Mouse (Mus musculus) embryonic facial prominence, embryonic 12.5 days (tissue): ENCODE data around the gene Clk2. TPM values are rescaled to one million over a fixed set of nuclear protein-coding genes. Genes with fewer than 3 reads are reported as not detected.

Source experiments
- ATAC-seq: fragments of 200-750 bp; cut with Nextera tagmentation; 2 replicates; pipeline ENCODE4 v1.8.0; 2017; ENCODE audit not compliant: insufficient number of reproducible peaks, insufficient read depth, low FRiP score, low TSS enrichment
- H3K27ac ChIP-seq: fragments of 300-500 bp; sonication (generic); 2 replicates; pipeline ENCODE4 v1.5.1; 2016; ENCODE audit warnings: mild to moderate bottlenecking
- H3K27me3 ChIP-seq: fragments of 300-500 bp; sonication (generic); 2 replicates; pipeline ENCODE4 v1.6.1; 2016; ENCODE audit warnings: mild to moderate bottlenecking, moderate library complexity
- H3K36me3 ChIP-seq: fragments of 300-500 bp; sonication (generic); 2 replicates; pipeline ENCODE4 v1.6.1; 2016; ENCODE audit warnings: mild to moderate bottlenecking
- H3K4me1 ChIP-seq: fragments of 300-500 bp; sonication (generic); 2 replicates; pipeline ENCODE4 v1.6.1; 2016
- H3K4me2 ChIP-seq: fragments of 300-500 bp; sonication (generic); replicated peaks from 2 replicates; pipeline ENCODE4 v1.6.1; 2016; ENCODE audit warnings: mild to moderate bottlenecking, moderate library complexity
- H3K4me3 ChIP-seq: fragments of 300-500 bp; sonication (generic); 2 replicates; pipeline ENCODE4 v1.5.1; 2016; ENCODE audit warnings: mild to moderate bottlenecking
- H3K9ac ChIP-seq: fragments of 300-500 bp; sonication (generic); 2 replicates; pipeline ENCODE4 v1.6.1; 2016; ENCODE audit warnings: mild to moderate bottlenecking, moderate library complexity
- H3K9me3 ChIP-seq: fragments of 300-500 bp; sonication (generic); 2 replicates; pipeline ENCODE4 v1.6.1; 2016; ENCODE audit warnings: mild to moderate bottlenecking, moderate library complexity
- WGBS: fragments of 180-500 bp; shearing (Covaris S2); methylation state at CpG from one replicate; pipeline ENCODE4 v1.1.7; 2016; 5-methylcytosine and 5-hydroxymethylcytosine counted together
- polyA plus RNA-seq: library from polyadenylated mRNA; unstranded; fragments of >200 nt; fragmentation: Nextera tagmentation; extraction: Ambion mirVana; gene quantifications from 2 replicates; pipeline ENCODE4 v1.2.1, GENCODE M21; 2016

The Clk2 gene
- polyA plus RNA-seq, 1 experiment from 2014 or later: 52.6 TPM

- Histone ChIP-seq H3K27me3 (peaks cover 4% of the 10 kb centered on the region; the same call in 1 of the 2 replicates), H3K36me3 (peaks cover 38% of the 10 kb centered on the region), H3K9ac (no peak overlapping the region), H3K4me2 (no peak overlapping the region), H3K27ac (no peak overlapping the region), H3K9me3 (no peaks in the 10 kb centered on the region), H3K4me3 (no peak overlapping the region), H3K4me1 (peaks cover 33% of the 10 kb centered on the region)
- ATAC-seq: no peak
- WGBS: 94% methylated on average over 27 of the region's 27 CpGs
Measured at GRCm38 (mm10) chr3:89181749-89182500, 17.3 kb downstream of the Clk2 start.

- no peak overlapping the region for H3K9ac ChIP-seq
- peaks cover 4% of the 10 kb centered on the region; the same call in 1 of the 2 replicates for H3K27me3 ChIP-seq
- peak overlapping the region; percentile 94; the same call in 1 of the 2 replicates for H3K4me2 ChIP-seq
- H3K4me3 ChIP-seq: peak overlapping the region; percentile 63; the same call in 1 of the 2 replicates
- no peaks in the 10 kb centered on the region for H3K9me3 ChIP-seq
- WGBS: 52% methylated on average over 7 of the region's 7 CpGs
- H3K36me3 ChIP-seq: peaks cover 43% of the 10 kb centered on the region
- peaks cover 35% of the 10 kb centered on the region for H3K4me1 ChIP-seq
- no peak overlapping the region for H3K27ac ChIP-seq
- peak; percentile 8; the same call in 1 of the 2 replicates for ATAC-seq
Measured at GRCm38 (mm10) chr3:89182531-89183057, 18.0 kb downstream of the Clk2 start.

- peak within 1 kb of the TSS; percentile 94 for H3K4me2 ChIP-seq
- H3K36me3 ChIP-seq: peaks cover 46% of the 10 kb centered on the region
- WGBS: 5% methylated on average over 39 of the region's 39 CpGs
- peak within 1 kb of the TSS; percentile 83 for H3K27ac ChIP-seq
- H3K4me3 ChIP-seq: peak within 1 kb of the TSS; percentile 63
- H3K27me3 ChIP-seq: peaks cover 4% of the 10 kb centered on the region; the same call in 1 of the 2 replicates
- H3K4me1 ChIP-seq: peaks cover 33% of the 10 kb centered on the region
- H3K9ac ChIP-seq: peak within 1 kb of the TSS; percentile 86
- ATAC-seq: peak; percentile 87
- H3K9me3 ChIP-seq: no peaks in the 10 kb centered on the region
Measured at GRCm38 (mm10) chr3:89183058-89183958, 18.7 kb downstream of the Clk2 start, which contains the start of gene Fam189b. Gene Fam189b, plus strand, starts transcription at chr3:89183143.

- Histone ChIP-seq H3K27me3 (peaks cover 4% of the 10 kb centered on the region; the same call in 1 of the 2 replicates), H3K4me1 (peaks cover 26% of the 10 kb centered on the region), H3K4me3 (peak overlapping the region; percentile 63), H3K9me3 (no peaks in the 10 kb centered on the region), H3K27ac (peak overlapping the region; percentile 83), H3K36me3 (peaks cover 52% of the 10 kb centered on the region), H3K9ac (peak overlapping the region; percentile 86), H3K4me2 (peak overlapping the region; percentile 94)
- no peak for ATAC-seq
- WGBS: 85% methylated on average over 6 of the region's 6 CpGs
Measured at GRCm38 (mm10) chr3:89183959-89184315, 19.3 kb downstream of the Clk2 start.

GRCm38 (mm10) chr3:89187197-89187596 lies 22.6 kb downstream of the Clk2 start:
- Histone ChIP-seq H3K27ac (no peak overlapping the region), H3K36me3 (peaks cover 22% of the 10 kb centered on the region), H3K4me2 (no peak overlapping the region), H3K4me3 (no peak overlapping the region), H3K4me1 (peaks cover 25% of the 10 kb centered on the region), H3K27me3 (peaks cover 4% of the 10 kb centered on the region; the same call in 1 of the 2 replicates), H3K9me3 (no peaks in the 10 kb centered on the region), H3K9ac (0 out of 2 replicates have a peak overlapping the region, but pooled peaks have one; percentile 12)
- 35% methylated on average over 23 of the region's 23 CpGs for WGBS
- no peak for ATAC-seq

GRCm38 (mm10) chr3:89187690-89188477 lies 23.3 kb downstream of the Clk2 start:
- peaks cover 21% of the 10 kb centered on the region for H3K36me3 ChIP-seq
- H3K4me1 ChIP-seq: peaks cover 25% of the 10 kb centered on the region
- no peaks in the 10 kb centered on the region for H3K9me3 ChIP-seq
- WGBS: 71% methylated on average over 18 of the region's 18 CpGs
- no peak overlapping the region for H3K27ac ChIP-seq
- no peak overlapping the region for H3K9ac ChIP-seq
- H3K27me3 ChIP-seq: peaks cover 4% of the 10 kb centered on the region; the same call in 1 of the 2 replicates
- no peak for ATAC-seq
- H3K4me2 ChIP-seq: no peak overlapping the region
- no peak overlapping the region for H3K4me3 ChIP-seq

GRCm38 (mm10) chr3:89188478-89188875 lies 23.9 kb downstream of the Clk2 start:
- H3K4me3 ChIP-seq: no peak overlapping the region
- H3K27me3 ChIP-seq: peaks cover 4% of the 10 kb centered on the region; the same call in 1 of the 2 replicates
- no peak for ATAC-seq
- peaks cover 21% of the 10 kb centered on the region for H3K36me3 ChIP-seq
- H3K4me1 ChIP-seq: peaks cover 24% of the 10 kb centered on the region
- WGBS: 51% methylated on average over 12 of the region's 12 CpGs
- no peaks in the 10 kb centered on the region for H3K9me3 ChIP-seq
- H3K4me2 ChIP-seq: no peak overlapping the region
- no peak overlapping the region for H3K27ac ChIP-seq
- H3K9ac ChIP-seq: no peak overlapping the region

GRCm38 (mm10) chr3:89190436-89190835 lies 25.8 kb downstream of the Clk2 start:
- Histone ChIP-seq H3K4me3 (no peak overlapping the region), H3K27ac (no peak overlapping the region), H3K27me3 (peaks cover 4% of the 10 kb centered on the region; the same call in 1 of the 2 replicates), H3K36me3 (peaks cover 21% of the 10 kb centered on the region), H3K9me3 (no peaks in the 10 kb centered on the region), H3K4me1 (peaks cover 6% of the 10 kb centered on the region), H3K9ac (no peak overlapping the region), H3K4me2 (no peak overlapping the region)
- 83% methylated on average over 8 of the region's 8 CpGs for WGBS
- no peak for ATAC-seq

GRCm38 (mm10) chr3:89193351-89193750 lies 28.8 kb downstream of the Clk2 start:
- no peaks in the 10 kb centered on the region for H3K27me3 ChIP-seq
- 81% methylated on average over 1 of the region's 1 CpGs for WGBS
- no peak overlapping the region for H3K4me2 ChIP-seq
- H3K4me3 ChIP-seq: no peak overlapping the region
- peaks cover 8% of the 10 kb centered on the region for H3K36me3 ChIP-seq
- ATAC-seq: no peak
- no peak overlapping the region for H3K9ac ChIP-seq
- H3K4me1 ChIP-seq: peaks cover 9% of the 10 kb centered on the region
- no peaks in the 10 kb centered on the region for H3K9me3 ChIP-seq
- H3K27ac ChIP-seq: no peak overlapping the region

GRCm38 (mm10) chr3:89193853-89194252 lies 29.3 kb downstream of the Clk2 start:
- Histone ChIP-seq H3K36me3 (peaks cover 3% of the 10 kb centered on the region; the same call in 1 of the 2 replicates), H3K4me1 (peaks cover 9% of the 10 kb centered on the region), H3K4me2 (no peak overlapping the region), H3K9me3 (no peaks in the 10 kb centered on the region), H3K4me3 (no peak overlapping the region), H3K9ac (no peak overlapping the region), H3K27ac (no peak overlapping the region), H3K27me3 (no peaks in the 10 kb centered on the region)
- ATAC-seq: no peak
- WGBS: 95% methylated on average over 2 of the region's 2 CpGs
